Mouse (Mus musculus) heart, postnatal 0 days (tissue): ENCODE measurements at regions not wholly inside any gene's neighbourhood (a gene's known extent, or its start where the extent isn't known, plus 50 kb on each side); places are given as distances from the start of the nearest gene placed in this dataset.

ENCODE experiments used
- ATAC-seq: fragments of 200-750 bp; cut with Nextera tagmentation; 2 replicates; pipeline ENCODE4 v1.8.0; 2017; ENCODE audit warnings: low read depth, moderate number of reproducible peaks, moderate library complexity; ENCODE audit not compliant: insufficient read depth
- DNase-seq: peaks from one replicate; pipeline ENCODE4 v3.0.0-alpha.2; 2016; ENCODE audit warnings: low spot score
- H3K27ac ChIP-seq: fragments of 300-500 bp; sonication (generic); 2 replicates; pipeline ENCODE4 v1.5.1; 2014; ENCODE audit warnings: low read depth, mild to moderate bottlenecking
- H3K27me3 ChIP-seq: fragments of 300-500 bp; sonication (generic); 2 replicates; pipeline ENCODE4 v1.6.1; 2014; ENCODE audit warnings: low read length, mixed read lengths; ENCODE audit not compliant: control insufficient read depth, insufficient read depth
- H3K36me3 ChIP-seq: fragments of 300-500 bp; sonication (generic); replicated peaks from 2 replicates; pipeline ENCODE4 v1.6.1; 2014; ENCODE audit warnings: low read length, mixed read lengths; ENCODE audit not compliant: control insufficient read depth, insufficient read depth
- H3K4me1 ChIP-seq: fragments of 300-500 bp; sonication (generic); 2 replicates; pipeline ENCODE4 v1.6.1; 2014; ENCODE audit warnings: antibody characterized with exemption; ENCODE audit not compliant: control insufficient read depth, insufficient read depth
- H3K4me2 ChIP-seq: fragments of 300-500 bp; sonication (generic); 2 replicates; pipeline ENCODE4 v1.6.1; 2014; ENCODE audit warnings: low read depth, mild to moderate bottlenecking, low read length, moderate library complexity
- H3K4me3 ChIP-seq: fragments of 300-500 bp; sonication (generic); 2 replicates; pipeline ENCODE4 v1.5.1; 2014; ENCODE audit warnings: low read depth, low read length
- H3K9ac ChIP-seq: fragments of 300-500 bp; sonication (generic); replicated peaks from 2 replicates; pipeline ENCODE4 v1.6.1; 2014; ENCODE audit warnings: low read depth, low read length, mixed read lengths
- H3K9me3 ChIP-seq: fragments of 300-500 bp; sonication (generic); replicated peaks from 2 replicates; pipeline ENCODE4 v1.6.1; 2016; ENCODE audit warnings: low read length; ENCODE audit not compliant: control insufficient read depth
- CTCF ChIP-seq: IDR thresholded peaks from 2 replicates; pipeline ENCODE4 v1.5.1; 2016; ENCODE audit warnings: antibody characterized with exemption, control low read depth, low read depth
- EP300 ChIP-seq: IDR thresholded peaks from 2 replicates; pipeline ENCODE4 v1.6.1; 2016; ENCODE audit warnings: antibody characterized with exemption, low read depth
- WGBS: fragments of 180-500 bp; shearing (Covaris S2); extraction: QIAGEN DNeasy Blood & Tissue Kit; methylation state at CpG from one replicate; pipeline ENCODE4 v1.1.7; 2014; 5-methylcytosine and 5-hydroxymethylcytosine counted together

DNA sequence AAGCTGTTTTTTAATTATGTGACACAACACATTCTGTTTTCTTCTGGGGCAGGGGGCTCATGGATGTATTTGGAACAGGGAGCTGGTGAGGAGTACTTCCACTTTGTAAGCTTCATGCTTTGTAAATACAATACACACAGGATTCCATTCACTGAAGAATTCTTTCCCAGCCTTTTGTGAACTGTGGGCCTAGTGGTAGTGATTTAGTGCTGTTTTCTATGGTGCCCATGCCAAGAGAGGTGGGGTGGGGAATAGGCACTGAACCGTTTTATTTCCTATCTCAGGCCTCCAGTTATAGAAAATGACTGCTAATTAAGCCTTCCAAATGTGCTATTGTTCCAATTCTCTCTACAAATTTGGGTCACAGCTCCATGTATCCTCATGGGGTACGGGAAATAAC lies 442.5 kb upstream of the Cd180 start:
- WGBS, result 83% methylated on average over 2 of the region's 2 CpGs
- Histone ChIP-seq H3K9me3 (no peaks in the 10 kb centered on the region), H3K4me3 (no peak overlapping the region), H3K9ac (no peak overlapping the region), H3K27ac (no peak overlapping the region), H3K36me3 (no peaks in the 10 kb centered on the region), H3K4me1 (no peaks in the 10 kb centered on the region), H3K4me2 (no peak overlapping the region), H3K27me3 (no peaks in the 10 kb centered on the region)
- TF ChIP-seq CTCF, result no peak
- TF ChIP-seq EP300, result no peak
- ATAC-seq (no peak), DNase-seq (no peak)

DNA sequence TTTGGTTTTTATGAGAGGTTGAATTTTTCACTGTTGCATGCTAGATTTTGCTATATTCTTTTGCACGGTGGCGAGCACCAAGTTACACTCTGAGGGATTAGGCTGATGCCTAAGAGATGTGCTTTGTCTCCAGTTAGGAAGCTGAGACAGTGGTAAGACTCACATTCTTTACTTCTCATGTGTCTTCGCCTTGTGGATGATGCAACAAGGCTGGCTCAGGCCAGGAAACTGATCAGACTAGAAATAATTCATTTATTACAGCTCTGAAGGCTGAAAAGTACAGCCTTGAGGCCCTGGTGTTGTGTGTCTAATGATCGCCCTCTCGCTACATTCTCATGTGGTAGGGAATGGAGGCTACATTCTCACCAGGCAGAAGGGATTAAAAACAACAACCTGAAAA lies 441.6 kb upstream of the Cd180 start:
- Histone ChIP-seq H3K9me3 (no peaks in the 10 kb centered on the region), H3K4me1 (no peaks in the 10 kb centered on the region), H3K9ac (no peak overlapping the region), H3K4me3 (no peak overlapping the region), H3K36me3 (no peaks in the 10 kb centered on the region), H3K4me2 (no peak overlapping the region), H3K27ac (no peak overlapping the region), H3K27me3 (no peaks in the 10 kb centered on the region)
- TF ChIP-seq EP300 (no peak), CTCF (no peak)
- no peak for ATAC-seq
- no peak for DNase-seq
- 91% methylated on average over 5 of the region's 5 CpGs for WGBS

DNA sequence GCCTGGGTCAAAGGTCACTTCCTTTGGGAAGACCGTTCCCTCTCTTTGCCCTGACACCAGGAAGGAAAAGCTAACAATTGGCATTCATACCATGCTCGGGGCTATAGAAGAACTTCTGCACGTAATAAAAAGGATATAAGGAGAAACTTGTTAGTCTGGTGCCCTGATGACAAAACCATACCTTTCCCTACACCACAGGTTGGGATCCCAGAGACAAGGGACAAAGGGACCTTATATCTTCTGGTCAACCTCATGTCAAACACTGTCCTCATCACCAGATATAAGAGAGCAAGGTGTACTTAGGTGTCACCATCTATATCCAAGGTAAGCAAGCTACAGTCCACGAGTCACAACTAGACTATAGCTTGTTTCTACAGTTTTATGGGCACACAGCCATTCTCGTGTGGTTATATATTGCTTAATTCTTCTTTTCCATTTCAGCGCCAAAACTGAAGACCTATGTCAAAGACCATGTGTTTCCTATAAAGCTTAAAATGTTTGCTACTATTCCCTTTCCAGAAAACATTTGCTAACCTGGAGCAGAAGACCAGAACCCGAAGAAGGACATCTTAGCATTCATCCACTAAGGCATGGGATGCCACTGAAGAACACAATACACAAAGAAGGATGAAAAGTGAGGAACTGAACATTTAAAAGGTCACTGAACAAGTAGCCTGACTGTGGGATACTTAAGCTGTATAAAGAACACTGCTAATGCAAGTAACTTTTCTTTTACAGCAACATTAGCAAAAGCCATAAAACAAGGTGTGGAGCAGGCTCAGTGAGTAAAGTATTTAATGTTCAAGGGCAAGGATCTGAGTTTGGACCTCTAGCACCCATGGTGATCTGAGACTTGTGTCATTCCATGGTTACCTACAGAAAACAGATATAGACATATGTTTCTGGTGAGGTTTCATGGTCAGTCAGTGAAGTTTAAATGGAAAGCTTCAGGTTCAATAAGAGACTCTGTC lies 437.7 kb upstream of the Cd180 start:
- TF ChIP-seq CTCF, result no peak
- no peak for TF ChIP-seq EP300
- no peak for ATAC-seq
- Histone ChIP-seq H3K4me2 (no peak overlapping the region), H3K4me1 (no peaks in the 10 kb centered on the region), H3K9ac (no peak overlapping the region), H3K36me3 (no peaks in the 10 kb centered on the region), H3K27ac (no peak overlapping the region), H3K4me3 (no peak overlapping the region), H3K9me3 (no peaks in the 10 kb centered on the region), H3K27me3 (no peaks in the 10 kb centered on the region)
- WGBS, result 79% methylated on average over 7 of the region's 7 CpGs
- no peak for DNase-seq

DNA sequence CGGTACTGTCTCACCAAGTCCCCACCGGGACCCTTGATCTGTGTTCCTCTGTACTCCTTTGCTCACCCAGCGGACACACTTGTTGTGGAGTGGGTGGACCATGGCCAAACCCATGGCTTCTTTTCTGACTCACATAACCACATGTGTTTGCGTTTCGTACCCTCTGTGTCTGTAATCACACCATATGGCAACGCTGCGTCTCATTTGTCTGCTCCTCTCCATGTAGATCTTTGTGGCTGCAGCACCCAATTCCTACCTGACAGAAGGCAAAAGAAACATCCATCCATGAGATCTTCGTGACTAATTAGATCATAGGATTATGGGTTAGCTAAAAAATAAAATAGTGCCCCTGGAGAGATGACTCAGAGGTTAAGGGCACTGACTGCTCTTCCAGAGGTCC lies 435.2 kb upstream of the Cd180 start:
- no peaks in the 10 kb centered on the region for H3K36me3 ChIP-seq
- H3K27me3 ChIP-seq, result no peaks in the 10 kb centered on the region
- no peak overlapping the region for H3K4me2 ChIP-seq
- DNase-seq (no peak), ATAC-seq (no peak)
- no peak overlapping the region for H3K27ac ChIP-seq
- 95% methylated on average over 8 of the region's 8 CpGs for WGBS
- TF ChIP-seq EP300 (no peak), CTCF (no peak)
- H3K9ac ChIP-seq, result no peak overlapping the region
- H3K4me1 ChIP-seq, result no peaks in the 10 kb centered on the region
- no peaks in the 10 kb centered on the region for H3K9me3 ChIP-seq
- H3K4me3 ChIP-seq, result no peak overlapping the region

DNA sequence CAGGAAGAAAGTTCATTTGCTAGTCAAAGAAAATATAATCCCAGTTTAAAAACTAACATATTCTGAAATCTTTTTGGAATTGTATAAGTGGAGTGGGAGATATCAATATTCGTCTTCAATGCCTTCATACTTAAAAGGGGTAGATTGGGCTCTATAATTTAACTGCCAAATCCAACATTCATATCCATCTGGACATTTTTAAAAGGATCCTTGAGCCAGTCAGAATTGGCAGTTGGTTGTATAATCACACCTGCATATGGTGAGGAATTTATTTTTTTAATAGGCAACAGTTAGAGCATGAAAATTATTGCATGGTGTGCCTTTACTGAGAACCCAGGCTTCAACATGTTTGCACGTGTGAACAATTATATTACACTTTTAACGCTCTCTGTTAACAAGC lies 419.5 kb upstream of the Cd180 start:
- TF ChIP-seq CTCF (no peak), EP300 (no peak)
- Histone ChIP-seq H3K4me2 (no peak overlapping the region), H3K9ac (no peak overlapping the region), H3K27me3 (no peaks in the 10 kb centered on the region), H3K27ac (no peak overlapping the region), H3K4me1 (no peaks in the 10 kb centered on the region), H3K36me3 (no peaks in the 10 kb centered on the region), H3K9me3 (no peaks in the 10 kb centered on the region), H3K4me3 (no peak overlapping the region)
- no peak for DNase-seq
- 81% methylated on average over 3 of the region's 3 CpGs for WGBS
- no peak for ATAC-seq

DNA sequence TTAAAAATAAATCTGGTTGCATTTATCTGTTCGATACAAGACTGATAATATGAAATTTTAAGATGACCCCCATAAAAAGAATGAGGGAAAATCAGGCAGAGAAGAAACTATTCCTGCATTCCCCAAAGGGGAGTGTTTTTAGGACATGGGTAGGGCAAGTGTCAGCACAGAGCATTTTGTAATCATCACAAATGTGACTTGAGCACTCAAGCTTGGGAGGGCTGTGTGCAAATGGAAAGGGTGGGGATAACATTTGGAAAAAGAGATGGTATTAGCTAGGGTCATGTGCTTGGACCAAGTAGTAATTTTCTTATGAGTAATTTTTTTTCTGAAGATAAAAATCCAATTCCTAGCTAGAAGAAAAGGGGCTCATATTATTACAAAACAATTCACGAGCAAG lies 418.1 kb upstream of the Cd180 start:
- ATAC-seq, result no peak

More for the DNA sequence above, 418.1 kb upstream of the Cd180 start:
- H3K27me3 ChIP-seq, result no peaks in the 10 kb centered on the region
- H3K4me1 ChIP-seq, result no peaks in the 10 kb centered on the region
- no peak overlapping the region for H3K4me3 ChIP-seq
- H3K36me3 ChIP-seq, result no peaks in the 10 kb centered on the region
- no peak overlapping the region for H3K27ac ChIP-seq
- 89% methylated on average over 2 of the region's 2 CpGs for WGBS
- H3K9me3 ChIP-seq, result no peaks in the 10 kb centered on the region
- DNase-seq, result no peak
- TF ChIP-seq CTCF, result no peak
- TF ChIP-seq EP300, result no peak
- no peak overlapping the region for H3K4me2 ChIP-seq
- H3K9ac ChIP-seq, result no peak overlapping the region
